In the genomic region with DNA sequence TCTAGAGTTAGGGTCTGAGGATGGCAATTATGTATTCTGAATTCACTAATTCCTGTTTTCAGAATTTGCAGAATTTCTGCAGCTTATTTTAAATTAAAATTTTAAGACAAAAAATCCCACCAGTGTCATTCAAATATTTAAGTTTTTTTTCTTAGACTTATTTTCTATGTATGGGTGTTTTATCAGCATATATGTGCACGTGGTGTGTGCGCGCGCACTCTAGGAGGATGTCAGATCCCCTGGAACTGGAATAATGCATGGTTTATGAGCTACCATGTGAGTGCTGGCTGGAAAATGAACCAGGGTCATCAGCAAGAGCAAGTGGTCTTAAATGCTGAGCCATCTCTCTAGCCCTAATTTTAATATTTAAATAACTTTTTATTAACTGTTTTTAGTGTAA, we compare ENCODE assay signal across 10 mouse cellular contexts. TPM values are rescaled to one million over a fixed set of nuclear protein-coding genes. Genes with fewer than 3 reads are reported as not detected.
DNase-seq lines count a peak whose midpoint lies in the region; ATAC-seq lines count a peak whose summit lies in the region.
"Had no signal": no experiment of that assay in that cellular context is flagged by ENCODE, and none has a peak within 500 bp of the region (broad histone marks: within the 10 kb centered on the region; RNA-seq: fewer than 3 reads in every experiment).

No protein-coding gene starts in this region.

- no peak for DNase-seq in heart, postnatal 4 days
- no peak for DNase-seq in cerebellum, postnatal 25 days
- no peak for DNase-seq in urinary bladder, postnatal 10 days (ENCODE audit: low spot score)
- DNase-seq in urinary bladder, postnatal 14 days (ENCODE audit: low spot score) = no peak
- DNase-seq: spleen, adult 18-20 months; thymus, postnatal 36 days had no signal

- WGBS in heart, embryonic 16.5 days = 95% methylated on average over 4 of the region's 4 CpGs
- WGBS in embryonic facial prominence, embryonic 15.5 days = 92% methylated on average over 4 of the region's 4 CpGs
- 94% methylated on average over 4 of the region's 4 CpGs for WGBS in hindbrain, embryonic 15.5 days
- 94% methylated on average over 4 of the region's 4 CpGs for WGBS in midbrain, embryonic 12.5 days

- H3K36me3 ChIP-seq in heart, embryonic 16.5 days (ENCODE audit: control insufficient read depth, insufficient read depth) = no peaks in the 10 kb centered on the region
- no peaks in the 10 kb centered on the region for H3K36me3 ChIP-seq in embryonic facial prominence, embryonic 15.5 days
- 0 out of 2 replicates have a peak, but pooled peaks cover under 1% of the 10 kb centered on the region for H3K36me3 ChIP-seq in hindbrain, embryonic 15.5 days
- 0 out of 2 replicates have a peak, but pooled peaks cover 1% of the 10 kb centered on the region for H3K36me3 ChIP-seq in midbrain, embryonic 12.5 days

- no peak for ATAC-seq in heart, embryonic 16.5 days (replicated peaks; ENCODE audit: extremely low read depth, insufficient read depth, low FRiP score)
- no peak for ATAC-seq in embryonic facial prominence, embryonic 15.5 days (ENCODE audit: insufficient number of reproducible peaks, low FRiP score, low TSS enrichment, low read depth)
- ATAC-seq in hindbrain, embryonic 15.5 days (ENCODE audit: low FRiP score, low read depth) = no peak
- ATAC-seq in midbrain, embryonic 12.5 days (ENCODE audit: low FRiP score, low read depth) = no peak

- H3K27ac ChIP-seq in heart, embryonic 16.5 days (ENCODE audit: low read length) = no peak overlapping the region
- no peak overlapping the region for H3K27ac ChIP-seq in embryonic facial prominence, embryonic 15.5 days (replicated peaks)
- H3K27ac ChIP-seq in hindbrain, embryonic 15.5 days (replicated peaks) = no peak overlapping the region
- H3K27ac ChIP-seq in midbrain, embryonic 12.5 days (replicated peaks) = peak overlapping the region; percentile 95; the same call in 1 of the 2 replicates

- peaks cover 27% of the 10 kb centered on the region for H3K4me1 ChIP-seq in heart, embryonic 16.5 days (ENCODE audit: control insufficient read depth, insufficient read depth, low read length)
- H3K4me1 ChIP-seq in embryonic facial prominence, embryonic 15.5 days = peaks cover 13% of the 10 kb centered on the region
- peaks cover 35% of the 10 kb centered on the region for H3K4me1 ChIP-seq in hindbrain, embryonic 15.5 days (replicated peaks)
- H3K4me1 ChIP-seq in midbrain, embryonic 12.5 days = peaks cover 25% of the 10 kb centered on the region

- H3K9ac ChIP-seq in heart, embryonic 16.5 days (ENCODE audit: low read length) = peak overlapping the region; percentile 87
- H3K9ac ChIP-seq in embryonic facial prominence, embryonic 15.5 days = no peak overlapping the region
- H3K9ac ChIP-seq in hindbrain, embryonic 15.5 days = peak overlapping the region; percentile 93; the same call in 1 of the 2 replicates
- H3K9ac ChIP-seq in midbrain, embryonic 12.5 days (replicated peaks) = peak overlapping the region; percentile 66; the same call in 1 of the 2 replicates

- H3K4me2 ChIP-seq in heart, embryonic 16.5 days (ENCODE audit: low read depth, low read length) = peak overlapping the region; percentile 72; the same call in 1 of the 2 replicates
- H3K4me2 ChIP-seq in embryonic facial prominence, embryonic 15.5 days (replicated peaks) = peak overlapping the region; percentile 65
- peak overlapping the region; percentile 82 for H3K4me2 ChIP-seq in hindbrain, embryonic 15.5 days
- peak overlapping the region; percentile 84 for H3K4me2 ChIP-seq in midbrain, embryonic 12.5 days (replicated peaks)

- no peaks in the 10 kb centered on the region for H3K27me3 ChIP-seq in heart, embryonic 16.5 days (ENCODE audit: control insufficient read depth, insufficient read depth, low read length)
- H3K27me3 ChIP-seq in embryonic facial prominence, embryonic 15.5 days = no peaks in the 10 kb centered on the region
- no peaks in the 10 kb centered on the region for H3K27me3 ChIP-seq in hindbrain, embryonic 15.5 days
- H3K27me3 ChIP-seq in midbrain, embryonic 12.5 days = no peaks in the 10 kb centered on the region

- no peak overlapping the region for H3K4me3 ChIP-seq in heart, embryonic 16.5 days (ENCODE audit: low read length)
- no peak overlapping the region; the same call in 1 of the 2 replicates for H3K4me3 ChIP-seq in embryonic facial prominence, embryonic 15.5 days (replicated peaks)
- H3K4me3 ChIP-seq in hindbrain, embryonic 15.5 days = peak overlapping the region; percentile 83
- H3K4me3 ChIP-seq in midbrain, embryonic 12.5 days = peak overlapping the region; percentile 59; the same call in 1 of the 2 replicates

- no peaks in the 10 kb centered on the region for H3K9me3 ChIP-seq in heart, embryonic 16.5 days (replicated peaks; ENCODE audit: control insufficient read depth, low read length)
- H3K9me3 ChIP-seq in embryonic facial prominence, embryonic 15.5 days (replicated peaks) = no peaks in the 10 kb centered on the region
- no peaks in the 10 kb centered on the region for H3K9me3 ChIP-seq in hindbrain, embryonic 15.5 days
- no peaks in the 10 kb centered on the region for H3K9me3 ChIP-seq in midbrain, embryonic 12.5 days

RNA-seq across cellular contexts. Expression of a gene that starts 1.1 kb away (rescaled TPM):
- polyA plus RNA-seq in heart, embryonic 16.5 days (2015; fragmentation: Nextera tagmentation; extraction: Ambion mirVana) = 36.5 and 37.8 TPM in 2 replicates
- 10 to 100 TPM; 17.6 to 23.5 TPM for total RNA-seq in heart, postnatal 4 days (2021)
- 38.5 and 43.1 TPM in 2 replicates for polyA plus RNA-seq in embryonic facial prominence, embryonic 15.5 days (2015; fragmentation: Nextera tagmentation; extraction: Ambion mirVana)
- 42.8 and 46.5 TPM in 2 replicates for polyA plus RNA-seq in hindbrain, embryonic 15.5 days (2015; fragmentation: Nextera tagmentation; extraction: Ambion mirVana)
- polyA plus RNA-seq in midbrain, embryonic 12.5 days (2016; fragmentation: Nextera tagmentation; extraction: Ambion mirVana) = 66.1 and 66.9 TPM in 2 replicates

RNA-seq across cellular contexts. Expression of a gene that starts 53.6 kb away (rescaled TPM):
- 9.2 and 9.4 TPM in 2 replicates for polyA plus RNA-seq in heart, embryonic 16.5 days (2015; fragmentation: Nextera tagmentation; extraction: Ambion mirVana)
- 1 to 10 TPM; 5.0 to 5.6 TPM for total RNA-seq in heart, postnatal 4 days (2021)
- 12.2 and 12.7 TPM in 2 replicates for polyA plus RNA-seq in embryonic facial prominence, embryonic 15.5 days (2015; fragmentation: Nextera tagmentation; extraction: Ambion mirVana)
- polyA plus RNA-seq in hindbrain, embryonic 15.5 days (2015; fragmentation: Nextera tagmentation; extraction: Ambion mirVana) = 8.8 and 9.1 TPM in 2 replicates
- 10.1 and 12.3 TPM in 2 replicates for polyA plus RNA-seq in midbrain, embryonic 12.5 days (2016; fragmentation: Nextera tagmentation; extraction: Ambion mirVana)

Comparison
In these comparisons a context has a peak if more than half of its experiments do, and no peak if none do; other contexts are left out.
1. H3K4me3 ChIP-seq: peak in hindbrain, embryonic 15.5 days (single experiment) and midbrain, embryonic 12.5 days (single experiment); none in heart, embryonic 16.5 days (single experiment) and embryonic facial prominence, embryonic 15.5 days (single experiment).
2. Peak in every context shown above with its lines, with median percentiles within 50 percentile points of each other: H3K4me2 ChIP-seq.